Mouse (Mus musculus) forebrain, postnatal 0 days (tissue): ENCODE data around the gene Adck2. TPM values are rescaled to one million over a fixed set of nuclear protein-coding genes. Genes with fewer than 3 reads are reported as not detected.

Experiments used
- ATAC-seq: fragments of 200-750 bp; cut with Nextera tagmentation; 2 replicates; pipeline ENCODE4 v1.8.0; 2017; ENCODE audit warnings: mild to moderate bottlenecking, moderate library complexity
- DNase-seq: peaks from one replicate; pipeline ENCODE4 v3.0.0-alpha.2; 2015
- H3K27ac ChIP-seq: fragments of 300-500 bp; sonication (generic); 2 replicates; pipeline ENCODE4 v1.5.1; 2014; ENCODE audit warnings: low read depth, mild to moderate bottlenecking, antibody characterized with exemption, low read length, moderate library complexity, mixed read lengths
- H3K27me3 ChIP-seq: fragments of 300-500 bp; sonication (generic); 2 replicates; pipeline ENCODE4 v1.6.1; 2014; ENCODE audit warnings: mild to moderate bottlenecking, low read length, mixed read lengths; ENCODE audit not compliant: insufficient read depth
- H3K36me3 ChIP-seq: fragments of 300-500 bp; sonication (generic); 2 replicates; pipeline ENCODE4 v1.6.1; 2014; ENCODE audit warnings: mild to moderate bottlenecking, moderate library complexity; ENCODE audit not compliant: insufficient read depth
- H3K4me1 ChIP-seq: fragments of 300-500 bp; sonication (generic); 2 replicates; pipeline ENCODE4 v1.6.1; 2014; ENCODE audit warnings: antibody characterized with exemption; ENCODE audit not compliant: insufficient read depth
- H3K4me2 ChIP-seq: fragments of 300-500 bp; sonication (generic); 2 replicates; pipeline ENCODE4 v1.6.1; 2014; ENCODE audit warnings: low read depth, mild to moderate bottlenecking, moderate library complexity
- H3K4me3 ChIP-seq: fragments of 300-500 bp; sonication (generic); 2 replicates; pipeline ENCODE4 v1.5.1; 2014; ENCODE audit warnings: low read depth, low read length, mixed read lengths
- H3K9ac ChIP-seq: fragments of 300-500 bp; sonication (generic); 2 replicates; pipeline ENCODE4 v1.6.1; 2014; ENCODE audit warnings: mild to moderate bottlenecking
- H3K9me3 ChIP-seq: fragments of 300-500 bp; sonication (generic); 2 replicates; pipeline ENCODE4 v1.6.1; 2016; ENCODE audit warnings: low read length
- CTCF ChIP-seq: sonication (generic); IDR thresholded peaks from 2 replicates; pipeline ENCODE4 v1.5.1; 2016; ENCODE audit warnings: antibody characterized with exemption, control low read depth, low read depth
- WGBS: fragments of 180-500 bp; shearing (Covaris S2); extraction: QIAGEN DNeasy Blood & Tissue Kit; methylation state at CpG from one replicate; pipeline ENCODE4 v1.1.7; 2014; 5-methylcytosine and 5-hydroxymethylcytosine counted together
- polyA plus RNA-seq: library from polyadenylated mRNA; unstranded; fragments of >200 nt; fragmentation: Nextera tagmentation; extraction: Ambion mirVana; gene quantifications from 2 replicates; pipeline ENCODE4 v1.2.1, GENCODE M21; 2015
- total RNA-seq: library from RNA; depleted of rRNA; stranded (reverse); fragments of >200 nt; gene quantifications from 2 replicates; pipeline ENCODE4 v1.2.3, GENCODE M21; 2014

Adck2 gene
- total and polyA plus RNA-seq, 2 experiments from 2014 or later = 17.6 to 40.3 TPM

- Histone ChIP-seq H3K27me3 (no peaks in the 10 kb centered on the region), H3K9me3 (no peaks in the 10 kb centered on the region), H3K4me3 (no peak overlapping the region), H3K27ac (no peak overlapping the region), H3K9ac (no peak overlapping the region), H3K36me3 (no peaks in the 10 kb centered on the region), H3K4me2 (no peak overlapping the region), H3K4me1 (no peaks in the 10 kb centered on the region; the same call in none of the 2 replicates)
- no peak for DNase-seq
- no peak for TF ChIP-seq CTCF
- 83% methylated on average over 7 of the region's 7 CpGs for WGBS
- no peak for ATAC-seq
These were observed 28.2 kb upstream of the Adck2 start for GRCm38 (mm10) chr6:39545474-39545873.

- no peak for DNase-seq
- WGBS = 61% methylated on average over 5 of the region's 5 CpGs
- peak; percentile 26; the same call in 1 of the 2 replicates for ATAC-seq
These were observed 25.6 kb upstream of the Adck2 start for GRCm38 (mm10) chr6:39548030-39548429.

DNA sequence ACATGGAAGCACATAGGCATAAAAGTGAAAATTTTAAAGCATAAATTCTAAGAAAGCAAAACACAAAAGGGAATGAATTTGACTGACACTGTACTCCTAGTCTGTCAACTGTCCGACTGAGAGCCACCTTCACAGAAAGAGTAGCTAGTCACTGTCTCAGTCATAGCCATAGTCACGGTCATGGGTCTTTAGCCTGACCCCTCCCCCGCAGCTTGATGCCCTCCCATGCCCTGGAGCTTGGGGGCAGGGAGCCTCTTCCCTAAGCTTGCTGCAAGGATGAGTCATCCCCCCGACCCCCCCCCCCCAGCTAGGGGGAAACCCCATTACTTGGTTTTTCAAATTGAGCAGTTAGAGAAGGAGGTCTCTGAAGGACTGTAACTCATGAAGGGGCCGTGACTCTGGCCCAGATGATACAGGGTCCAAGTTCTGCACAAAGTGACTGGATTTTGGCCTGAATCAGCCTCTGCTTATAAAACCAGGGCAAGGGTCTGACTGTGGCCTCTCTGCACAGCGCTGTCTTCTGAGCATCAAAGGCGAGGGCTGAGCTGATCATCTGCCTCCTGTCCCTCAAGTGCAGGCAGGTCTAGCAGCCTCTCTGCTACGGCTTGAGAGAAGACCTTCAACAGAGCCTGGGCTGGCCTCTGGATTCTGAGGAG is 21.6 kb upstream of the Adck2 start:
- Histone ChIP-seq H3K4me2 (no peak overlapping the region), H3K36me3 (no peaks in the 10 kb centered on the region), H3K27ac (no peak overlapping the region), H3K4me1 (peaks cover 24% of the 10 kb centered on the region; the same call in 1 of the 2 replicates), H3K27me3 (no peaks in the 10 kb centered on the region), H3K4me3 (no peak overlapping the region), H3K9ac (no peak overlapping the region), H3K9me3 (no peaks in the 10 kb centered on the region)
- ATAC-seq = no peak
- no peak for DNase-seq
- no peak for TF ChIP-seq CTCF
- WGBS = 72% methylated on average over 8 of the region's 8 CpGs

More at GRCm38 (mm10) chr6:39548030-39548429, 25.6 kb upstream of the Adck2 start:
- Histone ChIP-seq H3K27me3 (no peaks in the 10 kb centered on the region), H3K27ac (no peak overlapping the region), H3K4me1 (no peaks in the 10 kb centered on the region; the same call in none of the 2 replicates), H3K9me3 (no peaks in the 10 kb centered on the region), H3K36me3 (no peaks in the 10 kb centered on the region), H3K4me2 (no peak overlapping the region), H3K4me3 (no peak overlapping the region), H3K9ac (no peak overlapping the region)
- no peak for TF ChIP-seq CTCF

DNA sequence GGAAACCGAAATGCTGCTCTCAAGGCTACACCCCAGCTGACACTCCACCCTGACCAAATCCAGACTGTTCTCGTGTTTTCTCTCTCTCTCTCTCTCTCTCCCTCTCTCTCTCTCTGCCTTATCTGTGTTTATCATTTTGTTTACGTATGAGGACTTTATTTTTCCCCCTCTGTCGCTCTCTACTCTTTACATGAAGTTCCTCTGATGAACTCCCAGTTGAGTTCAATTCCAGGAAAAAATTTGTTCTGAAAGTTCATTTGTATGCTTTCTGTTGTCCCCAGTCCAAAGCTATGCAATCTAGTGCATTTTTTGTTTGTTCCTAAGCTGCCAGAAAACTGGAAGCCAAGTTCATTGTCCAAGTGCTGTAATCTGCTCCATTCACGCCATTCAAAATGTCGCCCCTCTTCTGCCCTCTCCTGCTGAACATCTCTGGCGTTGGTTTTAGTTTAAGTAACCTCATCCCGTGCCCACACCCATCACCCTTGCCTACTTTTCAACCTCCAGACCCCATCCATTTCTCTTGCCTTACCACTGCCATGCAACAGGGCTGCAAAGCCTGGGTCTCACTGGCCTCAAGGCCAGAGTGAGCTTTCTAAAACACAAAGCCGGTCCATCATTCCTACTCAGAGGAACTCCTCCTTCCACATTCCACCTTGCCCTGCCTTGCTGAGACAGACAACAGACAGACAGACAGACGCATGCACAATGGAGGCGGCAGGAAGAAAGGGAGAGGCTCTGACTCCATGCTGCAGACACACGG is 18.6 kb upstream of the Adck2 start:
- peaks cover 29% of the 10 kb centered on the region for H3K4me1 ChIP-seq
- 0 out of 2 replicates have a peak, but pooled peaks have one; percentile 4 for TF ChIP-seq CTCF
- DNase-seq = no peak
- no peak overlapping the region for H3K9ac ChIP-seq
- no peak for ATAC-seq
- peak overlapping the region; percentile 67 for H3K4me2 ChIP-seq
- H3K27ac ChIP-seq = no peak overlapping the region
- H3K27me3 ChIP-seq = no peaks in the 10 kb centered on the region
- no peaks in the 10 kb centered on the region for H3K36me3 ChIP-seq
- H3K4me3 ChIP-seq = no peak overlapping the region; the same call in 1 of the 2 replicates
- no peaks in the 10 kb centered on the region for H3K9me3 ChIP-seq
- 43% methylated on average over 12 of the region's 12 CpGs for WGBS

- no peak for TF ChIP-seq CTCF
- WGBS = 56% methylated on average over 2 of the region's 2 CpGs
- Histone ChIP-seq H3K4me3 (no peak overlapping the region; the same call in 1 of the 2 replicates), H3K9me3 (no peaks in the 10 kb centered on the region), H3K9ac (no peak overlapping the region), H3K4me2 (peak overlapping the region; percentile 67), H3K27ac (no peak overlapping the region), H3K36me3 (no peaks in the 10 kb centered on the region), H3K4me1 (peaks cover 29% of the 10 kb centered on the region), H3K27me3 (no peaks in the 10 kb centered on the region)
- DNase-seq = no peak
- no peak for ATAC-seq
These were observed 18.1 kb upstream of the Adck2 start for GRCm38 (mm10) chr6:39555648-39555945.

- under 1% methylated on average over 47 of the region's 54 CpGs for WGBS
- TF ChIP-seq CTCF = no peak
- peaks cover 29% of the 10 kb centered on the region for H3K4me1 ChIP-seq
These were observed 16.6 kb upstream of the Adck2 start for GRCm38 (mm10) chr6:39556900-39557659.

More at GRCm38 (mm10) chr6:39556900-39557659, 16.6 kb upstream of the Adck2 start:
- peak; percentile 72 for ATAC-seq
- Histone ChIP-seq H3K36me3 (no peaks in the 10 kb centered on the region), H3K27me3 (no peaks in the 10 kb centered on the region), H3K4me3 (peak overlapping the region; percentile 83), H3K27ac (peak overlapping the region; percentile 87), H3K4me2 (peak overlapping the region; percentile 67), H3K9ac (peak overlapping the region; percentile 75), H3K9me3 (no peaks in the 10 kb centered on the region)
- DNase-seq = peak; percentile 55
